ENCODE assay signal across 16 mouse cellular contexts in the genomic region with DNA sequence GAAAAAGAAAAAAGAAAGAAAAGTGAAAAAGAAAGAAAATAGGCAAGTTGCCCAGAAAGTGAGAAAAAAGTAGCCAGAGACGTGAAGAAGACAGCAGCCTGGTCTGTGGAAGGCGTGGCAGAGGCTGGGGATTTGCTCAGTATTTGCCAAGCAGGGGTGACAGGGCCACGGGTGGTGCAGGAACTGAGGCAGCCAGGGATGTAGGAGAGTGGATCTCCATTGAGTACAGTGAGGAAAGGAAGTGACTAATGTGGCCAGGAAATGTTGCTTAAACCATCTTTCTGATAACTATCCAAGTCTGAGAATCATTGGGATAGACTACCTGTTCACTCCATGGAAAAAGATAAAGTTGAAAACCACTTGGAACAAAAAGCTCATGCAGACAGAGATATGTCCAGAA. TPM values are rescaled to one million over a fixed set of nuclear protein-coding genes. Genes with fewer than 3 reads are reported as not detected.
DNase-seq lines count a peak whose midpoint lies in the region; ATAC-seq lines count a peak whose summit lies in the region.
"Had no signal": no experiment of that assay in that cellular context is flagged by ENCODE, and none has a peak within 500 bp of the region (broad histone marks: within the 10 kb centered on the region; RNA-seq: fewer than 3 reads in every experiment).

No protein-coding gene starts in this region.

- peak; percentile 83 for DNase-seq in heart, adult 11 months
- DNase-seq in heart, postnatal 36 days: no peak
- peak; percentile 28 for DNase-seq in 3134 (ENCODE audit: extremely low read depth, insufficient read length, low spot score)
- peak; percentile 67 for DNase-seq in 416B (ENCODE audit: low read depth)
- no peak for DNase-seq in left cerebral cortex, adult 11 months (ENCODE audit: low spot score)
- DNase-seq: adrenal gland, adult 2 months; adrenal gland, postnatal 10 days; cerebellum, adult 11-12 months; cerebellum, adult 2 months; cerebellum, adult 9-10 months; cerebellum, postnatal 10 days; cerebellum, postnatal 25 days; forebrain, postnatal 0 days had no signal

- intact Hi-C loops in heart, postnatal 36 days (cut with DNase I): no loop called here

- no peak for ATAC-seq in cerebellum, adult (ENCODE audit: insufficient number of reproducible peaks, low FRiP score, low TSS enrichment)
- ATAC-seq: forebrain, embryonic 13.5 days; forebrain, embryonic 15.5 days; forebrain, postnatal 0 days had no signal

RNA-seq across cellular contexts. Expression of a gene that starts 10.5 kb away (rescaled TPM):
- total RNA-seq in heart, postnatal 36 days (2021): 10 to 100 TPM; 12.1 to 12.4 TPM

RNA-seq across cellular contexts. Expression of a gene that starts 56.5 kb away (rescaled TPM):
- total RNA-seq in heart, postnatal 36 days (2021): 10 to 100 TPM; 15.6 to 16.3 TPM

RNA-seq across cellular contexts. Expression of a gene that starts 56.5 kb away (rescaled TPM):
- total RNA-seq in heart, postnatal 36 days (2021): 1 to 10 TPM; 1.5 to 1.8 TPM

Comparison
In these comparisons a context has a peak if more than half of its experiments do, and no peak if none do; other contexts are left out.
1. DNase-seq: peak in heart, adult 11 months (single experiment), 3134 (single experiment) and 416B (single experiment); none in heart, postnatal 36 days (0 of 2) and left cerebral cortex, adult 11 months (single experiment).